Mouse (Mus musculus): ENCODE data around the gene Mllt10. TPM values are rescaled to one million over a fixed set of nuclear protein-coding genes. Genes with fewer than 3 reads are reported as not detected.
A peak's percentile ranks its signal among the peaks of the same experiment; 100 is the strongest.

Gene Mllt10
- total and polyA plus RNA-seq, 3 experiments, result 20.6 to 32.8 (median 32.5) TPM

DNA sequence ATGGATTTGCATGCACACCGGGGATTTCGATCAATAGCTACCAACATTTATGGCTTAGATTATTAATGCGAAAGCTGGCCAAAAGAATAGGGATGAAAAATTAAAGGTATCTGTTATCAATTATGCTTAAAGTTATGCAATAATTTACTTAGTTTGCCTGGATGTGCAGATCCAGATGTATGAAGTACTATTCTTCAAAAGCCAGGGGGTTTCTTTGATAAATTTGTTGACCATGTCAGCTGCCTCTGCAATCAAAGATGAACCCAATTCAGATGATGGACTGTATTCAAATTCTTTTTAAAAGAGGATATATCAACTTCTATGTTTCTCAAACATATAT is 3.2 kb upstream of the Mllt10 start:
- Histone ChIP-seq H3K36me3 (ENCODE audit: control insufficient read depth, insufficient read depth, low read length) (peaks cover 7% of the 10 kb centered on the region), H3K27ac (no peak overlapping the region), H3K4me1 (ENCODE audit: control insufficient read depth, insufficient read depth, low read length) (peaks cover 7% of the 10 kb centered on the region), H3K27me3 (ENCODE audit: control insufficient read depth, insufficient read depth, low read length) (no peaks in the 10 kb centered on the region), H3K79me2 (replicated peaks; ENCODE audit: control insufficient read depth, insufficient read depth, low read length) (no peaks in the 10 kb centered on the region), H3K4me3 (no peak overlapping the region), H3K9ac (ENCODE audit: low read depth, low read length) (no peak overlapping the region)
- 97% methylated on average over 3 of the region's 3 CpGs for WGBS
- DNase-seq, result no peak
- TF ChIP-seq POLR2A (IDR thresholded peaks at IDR 0.05; ENCODE audit: insufficient read depth, low read depth, low read length) (no peak), CTCF (IDR thresholded peaks at IDR 0.05) (no peak), EP300 (IDR thresholded peaks at IDR 0.05; ENCODE audit: insufficient read depth, low read depth, low read length) (no peak)
- intact Hi-C loops (cut with DNase I), result loop anchor here (10.0 kb wide), 1 partner anchor 943 kb away; the partner anchor contains the start of genes 4930426L09Rik and Pip4k2a

DNA sequence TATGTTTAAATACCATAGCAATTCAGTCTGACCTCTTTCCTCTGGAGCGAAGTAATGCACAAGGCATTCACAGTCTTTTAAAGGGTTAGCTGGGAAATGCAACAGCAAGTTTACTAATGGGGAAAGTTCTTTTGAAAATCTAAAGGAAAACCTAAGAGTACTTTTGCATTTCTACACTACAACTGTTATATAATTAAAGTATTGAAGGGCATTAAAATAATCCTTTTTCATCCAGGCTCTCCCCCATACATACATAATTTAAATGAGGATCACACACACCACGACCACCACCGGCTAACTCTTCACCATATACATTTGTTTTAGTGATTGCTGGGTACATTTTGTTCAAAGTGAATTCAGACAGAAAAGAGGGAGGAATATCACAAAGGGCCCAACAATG is 2.5 kb upstream of the Mllt10 start:
- DNase-seq, result no peak
- TF ChIP-seq EP300 (IDR thresholded peaks at IDR 0.05; ENCODE audit: insufficient read depth, low read depth, low read length), result no peak
- no peak for TF ChIP-seq POLR2A (IDR thresholded peaks at IDR 0.05; ENCODE audit: insufficient read depth, low read depth, low read length)
- no peak for TF ChIP-seq CTCF (IDR thresholded peaks at IDR 0.05)
- no peak overlapping the region for H3K27ac ChIP-seq
- no peaks in the 10 kb centered on the region for H3K79me2 ChIP-seq (replicated peaks; ENCODE audit: control insufficient read depth, insufficient read depth, low read length)
- peaks cover 7% of the 10 kb centered on the region for H3K36me3 ChIP-seq (ENCODE audit: control insufficient read depth, insufficient read depth, low read length)
- peaks cover 7% of the 10 kb centered on the region for H3K4me1 ChIP-seq (ENCODE audit: control insufficient read depth, insufficient read depth, low read length)
- no peak overlapping the region for H3K9ac ChIP-seq (ENCODE audit: low read depth, low read length)
- WGBS, result 93% methylated on average over 3 of the region's 3 CpGs
- no peak overlapping the region for H3K4me3 ChIP-seq
- intact Hi-C loops (cut with DNase I), result loop anchor here (10.0 kb wide), 1 partner anchor 942 kb away; the partner anchor contains the start of genes 4930426L09Rik and Pip4k2a
- H3K27me3 ChIP-seq (ENCODE audit: control insufficient read depth, insufficient read depth, low read length), result no peaks in the 10 kb centered on the region

DNA sequence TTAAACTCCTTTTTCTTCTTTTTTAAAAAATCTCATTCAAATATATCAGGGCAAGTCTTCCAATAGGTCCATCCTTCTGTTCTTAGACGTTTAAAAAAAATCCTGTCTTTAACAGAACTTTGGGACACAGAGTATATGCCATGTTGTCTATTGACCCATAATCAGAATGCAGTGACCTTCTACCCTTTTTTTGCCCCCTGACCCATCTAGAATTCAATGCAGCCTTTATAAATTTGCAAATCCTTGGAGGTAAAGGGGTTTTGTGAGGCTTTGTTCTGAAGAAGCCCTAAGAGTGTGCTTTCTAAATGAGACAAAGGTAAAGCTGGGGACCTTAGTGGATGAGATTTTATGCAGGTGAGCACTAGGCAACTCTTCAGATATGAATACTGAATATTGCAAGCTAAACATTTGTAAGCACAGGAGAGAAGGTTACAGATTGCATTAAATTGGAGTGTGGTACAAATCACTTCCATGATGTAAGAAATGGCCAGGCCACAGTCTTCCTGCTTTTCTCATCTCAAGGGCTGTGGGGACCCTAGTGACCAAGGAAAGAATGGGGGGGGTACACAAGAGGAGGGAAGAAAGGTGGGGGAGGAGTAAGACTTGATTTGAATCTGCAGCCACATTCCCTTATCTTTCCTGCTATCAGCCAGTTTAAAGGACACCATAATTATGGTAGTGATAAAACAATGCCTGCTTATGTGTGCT is 1.6 kb upstream of the Mllt10 start:
- Histone ChIP-seq H3K4me1 (ENCODE audit: control insufficient read depth, insufficient read depth, low read length) (peaks cover 7% of the 10 kb centered on the region), H3K4me3 (no peak overlapping the region), H3K36me3 (ENCODE audit: control insufficient read depth, insufficient read depth, low read length) (peaks cover 8% of the 10 kb centered on the region), H3K9ac (ENCODE audit: low read depth, low read length) (no peak overlapping the region), H3K27me3 (ENCODE audit: control insufficient read depth, insufficient read depth, low read length) (no peaks in the 10 kb centered on the region), H3K79me2 (replicated peaks; ENCODE audit: control insufficient read depth, insufficient read depth, low read length) (no peaks in the 10 kb centered on the region), H3K27ac (no peak overlapping the region)
- TF ChIP-seq EP300 (IDR thresholded peaks at IDR 0.05; ENCODE audit: insufficient read depth, low read depth, low read length) (no peak), POLR2A (IDR thresholded peaks at IDR 0.05; ENCODE audit: insufficient read depth, low read depth, low read length) (no peak), CTCF (IDR thresholded peaks at IDR 0.05) (no peak)
- no peak for DNase-seq
- 93% methylated on average over 1 of the region's 1 CpGs for WGBS
- intact Hi-C loops (cut with DNase I), result loop anchor here (10.0 kb wide), 1 partner anchor 941 kb away; the partner anchor contains the start of genes 4930426L09Rik and Pip4k2a

DNA sequence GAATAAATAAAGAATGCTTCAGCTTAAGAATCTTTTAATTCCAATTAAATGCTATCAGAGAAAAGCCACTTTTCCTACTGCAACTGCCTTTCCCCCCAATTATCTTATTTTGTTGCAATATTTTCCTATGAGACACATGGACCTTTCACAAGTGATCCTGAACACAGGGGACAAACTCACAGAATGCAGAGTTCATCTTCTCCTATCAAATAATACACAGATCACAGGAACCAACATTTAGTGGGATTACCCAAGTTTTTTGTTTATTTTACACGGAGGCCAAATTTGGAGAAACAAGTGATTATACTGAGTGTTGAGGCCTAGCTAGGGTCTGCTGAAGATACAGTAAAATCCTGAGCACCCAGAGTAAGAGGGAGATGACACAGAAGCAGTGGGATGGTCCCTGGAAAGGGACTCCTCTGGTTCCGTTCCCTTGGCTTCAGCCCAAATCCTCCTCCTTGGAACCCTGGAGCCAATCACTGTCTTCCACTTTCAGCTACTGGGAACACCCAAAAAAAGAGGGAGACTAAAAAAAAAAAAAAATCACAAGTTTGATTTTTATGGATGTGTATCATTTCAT is 996 bp upstream of the Mllt10 start:
- peak; percentile 65 to 71 for DNase-seq
- Histone ChIP-seq H3K36me3 (ENCODE audit: control insufficient read depth, insufficient read depth, low read length) (peaks cover 10% of the 10 kb centered on the region), H3K9ac (ENCODE audit: low read depth, low read length) (no peak overlapping the region), H3K27ac (peak overlapping the region; percentile 98; the same call in 1 of the 2 replicates), H3K4me3 (no peak overlapping the region), H3K27me3 (ENCODE audit: control insufficient read depth, insufficient read depth, low read length) (no peaks in the 10 kb centered on the region), H3K79me2 (replicated peaks; ENCODE audit: control insufficient read depth, insufficient read depth, low read length) (no peaks in the 10 kb centered on the region), H3K4me1 (ENCODE audit: control insufficient read depth, insufficient read depth, low read length) (peaks cover 7% of the 10 kb centered on the region)
- intact Hi-C loops (cut with DNase I), result loop anchor here (10.0 kb wide), 1 partner anchor 941 kb away; the partner anchor contains the start of genes 4930426L09Rik and Pip4k2a
- TF ChIP-seq EP300 (IDR thresholded peaks at IDR 0.05; ENCODE audit: insufficient read depth, low read depth, low read length), result no peak
- no peak for TF ChIP-seq CTCF (IDR thresholded peaks at IDR 0.05)
- no peak for TF ChIP-seq POLR2A (IDR thresholded peaks at IDR 0.05; ENCODE audit: insufficient read depth, low read depth, low read length)
- WGBS, result 44% methylated on average over 2 of the region's 2 CpGs

DNA sequence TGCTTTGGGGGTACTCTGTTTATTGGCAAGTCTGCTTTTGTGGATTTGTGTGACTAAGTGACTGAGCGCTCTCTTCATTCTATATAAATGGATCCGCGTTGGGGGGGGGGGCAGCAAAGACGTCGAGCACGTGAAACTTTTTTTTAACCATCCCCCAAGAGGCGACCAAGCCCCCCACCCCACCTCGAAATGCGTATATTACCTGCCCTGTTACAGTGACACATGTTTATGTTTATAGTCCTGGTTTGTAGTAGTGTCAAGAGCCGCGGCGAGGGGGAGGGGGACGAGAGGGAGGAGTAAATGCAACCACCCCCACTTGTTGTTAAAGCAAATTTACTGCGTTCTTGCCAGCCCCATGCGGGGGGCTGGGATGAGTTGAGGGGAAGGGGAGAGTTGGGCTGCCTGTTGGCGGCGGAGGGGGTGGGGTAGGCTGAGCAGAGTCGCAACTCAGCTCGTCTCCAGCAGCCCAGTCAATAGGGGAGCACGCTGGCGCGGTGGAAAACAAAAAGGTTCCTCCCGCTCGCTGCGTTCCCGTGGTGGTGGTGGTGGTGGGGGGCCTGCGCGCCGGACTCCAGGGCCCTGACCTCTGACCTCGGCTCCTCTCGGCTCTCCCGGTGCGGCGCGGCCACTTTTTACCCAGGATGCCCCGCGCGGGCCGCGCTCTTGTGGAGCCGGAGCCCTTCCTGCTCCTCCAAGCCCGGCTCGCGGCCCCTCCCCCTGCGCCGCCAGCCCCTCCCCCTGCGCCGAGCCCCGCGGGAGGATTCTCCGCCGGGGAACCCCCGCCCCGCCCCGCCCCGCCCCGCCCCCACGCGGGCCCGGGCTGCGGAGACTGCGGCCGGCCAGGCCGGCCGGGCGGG is 1.1 kb downstream of the Mllt10 start:
- H3K79me2 ChIP-seq (replicated peaks; ENCODE audit: control insufficient read depth, insufficient read depth, low read length), result no peaks in the 10 kb centered on the region
- H3K9ac ChIP-seq (ENCODE audit: low read depth, low read length), result peak overlapping the region; percentile 95
- peak overlapping the region; percentile 74 for H3K4me3 ChIP-seq
- TF ChIP-seq POLR2A (IDR thresholded peaks at IDR 0.05; ENCODE audit: insufficient read depth, low read depth, low read length) (peak; percentile 40; the same call in 1 of the 2 replicates), CTCF (IDR thresholded peaks at IDR 0.05) (no peak)
- H3K36me3 ChIP-seq (ENCODE audit: control insufficient read depth, insufficient read depth, low read length), result peaks cover 3% of the 10 kb centered on the region
- intact Hi-C loops (cut with DNase I), result loop anchor here (1.0 to 10.0 kb wide), 3 partner anchors 27 to 939 kb away; partner anchors contain the start of genes 4930426L09Rik and Pip4k2a
- peak overlapping the region; percentile 98 for H3K27ac ChIP-seq
- no peaks in the 10 kb centered on the region for H3K27me3 ChIP-seq (ENCODE audit: control insufficient read depth, insufficient read depth, low read length)
- WGBS, result 1% methylated on average over 52 of the region's 66 CpGs
- peaks cover 6% of the 10 kb centered on the region for H3K4me1 ChIP-seq (ENCODE audit: control insufficient read depth, insufficient read depth, low read length)
- DNase-seq, result peak; percentile 97 to 98
